Mouse (Mus musculus) MEL (cell line): ENCODE measurements around the gene Adap1. TPM values are rescaled to one million over a fixed set of nuclear protein-coding genes. Genes with fewer than 3 reads are reported as not detected.
"Not testable (repeated sequence)": the region's sequence is repeated elsewhere in the genome, so short reads cannot be mapped to it uniquely, and the experiment has no call there.

Source experiments
- DNase-seq: peaks from one replicate; pipeline ENCODE4 v3.0.0; 2011; ENCODE audit warnings: low read depth, low spot score
- H3K27ac ChIP-seq: 2 replicates; pipeline ENCODE4 v1.5.1; 2012; ENCODE audit warnings: low read depth, mild to moderate bottlenecking, control low read depth, low read length, moderate library complexity; ENCODE audit not compliant: control insufficient read depth
- H3K27me3 ChIP-seq, 2 experiments: fragments of 150-350 bp in 1 of 2; sonication (generic) in 1 of 2; 2 replicates each; pipeline ENCODE4 v1.6.1; 2012; ENCODE audit warnings: low read length in 2 of 2, mild to moderate bottlenecking in 2 of 2, improper control_type of control experiment in 1 of 2, moderate library complexity in 1 of 2; ENCODE audit not compliant: insufficient read depth in 2 of 2, control insufficient read depth in 1 of 2
- H3K36me3 ChIP-seq, 2 experiments: 2 replicates each; pipeline ENCODE4 v1.6.1; 2012 to 2014; ENCODE audit warnings: low read length in 2 of 2, improper control_type of control experiment in 1 of 2, inconsistent platforms in 1 of 2, mild to moderate bottlenecking in 1 of 2; ENCODE audit not compliant: insufficient read depth in 2 of 2, control insufficient read depth in 1 of 2
- H3K4me1 ChIP-seq, 2 experiments: fragments of 150-350 bp in 1 of 2; sonication (generic) in 1 of 2; 2 replicates each; pipeline ENCODE4 v1.6.1; 2012; ENCODE audit warnings: low read length in 2 of 2, improper control_type of control experiment in 1 of 2, mild to moderate bottlenecking in 1 of 2; ENCODE audit not compliant: insufficient read depth in 2 of 2, control insufficient read depth in 1 of 2
- H3K4me3 ChIP-seq, 2 experiments: fragments of 150-350 bp in 1 of 2; sonication (generic) in 1 of 2; 2 replicates each; pipeline ENCODE4 v1.5.1; 2012; ENCODE audit warnings: low read depth in 2 of 2, low read length in 2 of 2, mild to moderate bottlenecking in 2 of 2, moderate library complexity in 2 of 2, control low read depth in 1 of 2, improper control_type of control experiment in 1 of 2; ENCODE audit not compliant: control insufficient read depth in 1 of 2, insufficient read depth in 1 of 2
- H3K79me2 ChIP-seq: 2 replicates; pipeline ENCODE4 v1.6.1; 2012; ENCODE audit warnings: mild to moderate bottlenecking, low read length, moderate library complexity; ENCODE audit not compliant: control insufficient read depth, poor library complexity, insufficient read depth
- H3K9ac ChIP-seq: 2 replicates; pipeline ENCODE4 v1.6.1; 2012; ENCODE audit warnings: low read depth, mild to moderate bottlenecking, control low read depth, low read length, moderate library complexity; ENCODE audit not compliant: control insufficient read depth, poor library complexity, severe bottlenecking
- H3K9me3 ChIP-seq: fragments of 150-350 bp; sonication (generic); replicated peaks from 2 replicates; pipeline ENCODE4 v1.6.1; 2012; ENCODE audit warnings: mild to moderate bottlenecking, low read length, improper control_type of control experiment, moderate library complexity; ENCODE audit not compliant: insufficient read depth
- BHLHE40 ChIP-seq: IDR thresholded peaks from 2 replicates; pipeline ENCODE4 v1.6.1; 2012; ENCODE audit warnings: low read depth, mild to moderate bottlenecking, inconsistent platforms, low read length, improper control_type of control experiment, borderline replicate concordance
- CTCF ChIP-seq, 3 experiments: IDR thresholded peaks in 2 of 3; conservative IDR thresholded peaks in 1 of 3; 2 replicates each; pipeline ENCODE4 v1.5.1; 2011 to 2012; ENCODE audit warnings: low read length in 3 of 3, low read depth in 2 of 3, mild to moderate bottlenecking in 2 of 3, improper control_type of control experiment in 1 of 3, inconsistent platforms in 1 of 3, mixed read lengths in 1 of 3, moderate library complexity in 1 of 3; ENCODE audit not compliant: control insufficient read depth in 1 of 3, insufficient read depth in 1 of 3, poor library complexity in 1 of 3, severe bottlenecking in 1 of 3
- ELF1 ChIP-seq: IDR thresholded peaks from 2 replicates; pipeline ENCODE4 v1.6.1; 2014; ENCODE audit warnings: low read depth, mild to moderate bottlenecking, inconsistent platforms, low read length, improper control_type of control experiment, moderate library complexity
- ETS1 ChIP-seq: IDR thresholded peaks from 2 replicates; pipeline ENCODE4 v1.6.1; 2012; ENCODE audit warnings: low read depth, mild to moderate bottlenecking, inconsistent platforms, low read length, improper control_type of control experiment, moderate library complexity
- MAZ ChIP-seq: IDR thresholded peaks from 2 replicates; pipeline ENCODE4 v1.6.1; 2012; ENCODE audit warnings: low read depth, mild to moderate bottlenecking, inconsistent platforms, low read length, improper control_type of control experiment
- MXI1 ChIP-seq: IDR thresholded peaks from 2 replicates; pipeline ENCODE4 v1.6.1; 2011; ENCODE audit warnings: mild to moderate bottlenecking, low read depth, low read length, improper control_type of control experiment
- MYC ChIP-seq: IDR thresholded peaks from 2 replicates; pipeline ENCODE4 v1.6.1; 2011; ENCODE audit warnings: low read depth, mild to moderate bottlenecking, low read length, improper control_type of control experiment, moderate library complexity
- SMC3 ChIP-seq: IDR thresholded peaks from 2 replicates; pipeline ENCODE4 v1.6.1; 2011; ENCODE audit warnings: low read depth, low read length, improper control_type of control experiment
- TAL1 ChIP-seq: IDR thresholded peaks from 2 replicates; pipeline ENCODE4 v1.6.1; 2012; ENCODE audit warnings: mild to moderate bottlenecking, inconsistent platforms, low read length, moderate library complexity, mixed read lengths
- USF1 ChIP-seq: IDR thresholded peaks from 2 replicates; pipeline ENCODE4 v1.6.1; 2014; ENCODE audit warnings: low read depth, mild to moderate bottlenecking, inconsistent platforms, low read length, improper control_type of control experiment, moderate library complexity
- USF2 ChIP-seq, 2 experiments: IDR thresholded peaks; 2 replicates each; pipeline ENCODE4 v1.6.1; 2011 to 2012; ENCODE audit warnings: improper control_type of control experiment in 2 of 2, low read length in 2 of 2, borderline replicate concordance in 1 of 2, inconsistent platforms in 1 of 2, low read depth in 1 of 2, mild to moderate bottlenecking in 1 of 2; ENCODE audit not compliant: insufficient read depth in 1 of 2
- ZC3H11A ChIP-seq: IDR thresholded peaks from 2 replicates; pipeline ENCODE4 v1.6.1; 2012; ENCODE audit warnings: low read depth, mild to moderate bottlenecking, inconsistent platforms, low read length, improper control_type of control experiment
- ZMIZ1 ChIP-seq: IDR thresholded peaks from 2 replicates; pipeline ENCODE4 v1.6.1; 2012; ENCODE audit warnings: low read depth, mild to moderate bottlenecking, inconsistent platforms, low read length, improper control_type of control experiment, moderate library complexity
- ZNF384 ChIP-seq: IDR thresholded peaks from 2 replicates; pipeline ENCODE4 v1.6.1; 2012; ENCODE audit warnings: low read depth, mild to moderate bottlenecking, inconsistent platforms, low read length, improper control_type of control experiment
- polyA plus RNA-seq, 2 experiments: library from polyadenylated mRNA; stranded (reverse) in 1 of 2; unstranded in 1 of 2; fragments of >175 nt in 1 of 2; fragments of >200 nt in 1 of 2; gene quantifications; 2 replicates each; pipeline versions ENCODE4 v1.2.1 to v1.2.4; 2012; ENCODE audit warnings: low replicate concordance in 2 of 2, low read depth in 1 of 2; ENCODE audit not compliant: insufficient read length in 2 of 2, insufficient read depth in 1 of 2, missing spikeins in 1 of 2
- total RNA-seq: library from RNA; depleted of rRNA; stranded (reverse); fragments of 300-350 nt; gene quantifications from 2 replicates; pipeline ENCODE4 v1.2.3, GENCODE M21; 2012

The Adap1 gene
- total and polyA plus RNA-seq, 3 experiments, result 52.9 to 59.8 TPM; not detected in 1

GRCm38 (mm10) chr5:139334394-139334793 lies 9.0 kb upstream of the Adap1 start:
- TF ChIP-seq CTCF (IDR thresholded peaks at IDR 0.05 in 2 of 3, conservative IDR thresholded peaks at IDR 0.05 in 1 of 3; ENCODE audit: control insufficient read depth in 1 of 3, insufficient read depth in 1 of 3, low read depth in 2 of 3, low read length in 3 of 3, poor library complexity in 1 of 3, severe bottlenecking in 1 of 3), result peak in 2 of 3 experiments; percentile 35 to 52; a peak in 4 of 6 replicates
- peak; percentile 11; the same call in 1 of the 2 replicates for TF ChIP-seq SMC3
- not testable (repeated sequence) for H3K9me3 ChIP-seq, H3K27me3 ChIP-seq, H3K27ac ChIP-seq, H3K79me2 ChIP-seq, H3K4me3 ChIP-seq, H3K4me1 ChIP-seq, H3K36me3 ChIP-seq, H3K9ac ChIP-seq
- peak; percentile 35 for DNase-seq

GRCm38 (mm10) chr5:139333301-139334013 lies 8.0 kb upstream of the Adap1 start:
- Histone ChIP-seq H3K4me3 (no peak overlapping the region), H3K9ac (no peak overlapping the region), H3K36me3 (no peaks in the 10 kb centered on the region), H3K27ac (no peak overlapping the region), H3K9me3 (no peaks in the 10 kb centered on the region), H3K79me2 (no peaks in the 10 kb centered on the region), H3K4me1 (no peaks in the 10 kb centered on the region), H3K27me3 (no peaks in the 10 kb centered on the region)
- TF ChIP-seq MXI1 (no peak), MYC (no peak), BHLHE40 (no peak), ZMIZ1 (no peak), ZNF384 (no peak), ETS1 (no peak), USF1 (no peak), ZC3H11A (no peak), MAZ (no peak), CTCF (IDR thresholded peaks at IDR 0.05 in 2 of 3, conservative IDR thresholded peaks at IDR 0.05 in 1 of 3; ENCODE audit: control insufficient read depth in 1 of 3, insufficient read depth in 1 of 3, low read depth in 2 of 3, low read length in 3 of 3, poor library complexity in 1 of 3, severe bottlenecking in 1 of 3) (no peak)
- DNase-seq, result peak; percentile 18

- Histone ChIP-seq H3K27ac (no peak overlapping the region), H3K79me2 (no peaks in the 10 kb centered on the region), H3K9me3 (no peaks in the 10 kb centered on the region), H3K27me3 (no peaks in the 10 kb centered on the region), H3K9ac (no peak overlapping the region), H3K4me3 (no peak overlapping the region), H3K36me3 (no peaks in the 10 kb centered on the region), H3K4me1 (no peaks in the 10 kb centered on the region)
- no peak for DNase-seq
- no peak for TF ChIP-seq ELF1
- TF ChIP-seq USF2 (IDR thresholded peaks at IDR 0.05; ENCODE audit: borderline replicate concordance in 1 of 2, insufficient read depth in 1 of 2, low read depth in 1 of 2, low read length in 2 of 2), result no peak
- no peak for TF ChIP-seq TAL1
- no peak for TF ChIP-seq USF1
These were observed 7.3 kb upstream of the Adap1 start for GRCm38 (mm10) chr5:139332590-139333272.
